Mouse (Mus musculus): Measurements from ENCODE around the gene Htr2b. TPM values are rescaled to one million over a fixed set of nuclear protein-coding genes. Genes with fewer than 3 reads are reported as not detected.

Htr2b gene
- polyA plus RNA-seq, 1 experiment from 2014 or later: 0.75 TPM

DNA sequence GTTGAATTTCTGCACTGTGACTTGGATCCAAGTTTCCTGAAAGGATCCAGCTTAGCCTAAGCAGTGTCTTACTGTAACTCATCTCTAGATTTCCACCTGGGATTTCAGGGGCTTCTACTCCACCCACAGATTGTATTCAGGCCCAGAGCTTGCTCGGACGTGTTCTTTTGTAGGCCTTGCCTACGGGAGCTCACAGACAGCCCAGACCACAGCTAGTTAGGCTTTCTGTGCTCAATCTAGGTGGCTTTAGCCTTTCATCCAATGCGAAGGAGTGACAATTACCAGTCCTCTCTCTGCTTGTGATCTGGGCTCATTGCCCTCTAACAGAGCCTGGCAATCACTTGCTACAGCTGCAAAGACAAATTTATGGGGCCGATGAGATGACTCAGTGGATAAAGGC, 34.5 kb upstream of the Htr2b start:
- H3K36me3 ChIP-seq (replicated peaks): peaks cover 6% of the 10 kb centered on the region
- WGBS: 87% methylated on average over 5 of the region's 5 CpGs

GRCm38 (mm10) chr1:86144001-86144944, 32.5 kb upstream of the Htr2b start:
- Histone ChIP-seq H3K9ac (no peak overlapping the region), H3K27ac (no peak overlapping the region), H3K36me3 (replicated peaks) (peaks cover 20% of the 10 kb centered on the region), H3K27me3 (no peaks in the 10 kb centered on the region), H3K9me3 (no peaks in the 10 kb centered on the region), H3K4me1 (no peaks in the 10 kb centered on the region), H3K4me2 (no peak overlapping the region), H3K4me3 (replicated peaks) (no peak overlapping the region)
- 77% methylated on average over 21 of the region's 21 CpGs for WGBS
- ATAC-seq (ENCODE audit: low FRiP score): no peak

More for the DNA sequence above, 34.5 kb upstream of the Htr2b start:
- no peak overlapping the region for H3K27ac ChIP-seq
- H3K4me1 ChIP-seq: no peaks in the 10 kb centered on the region
- H3K27me3 ChIP-seq: no peaks in the 10 kb centered on the region
- no peak overlapping the region for H3K4me3 ChIP-seq (replicated peaks)
- H3K9me3 ChIP-seq: no peaks in the 10 kb centered on the region
- no peak overlapping the region for H3K9ac ChIP-seq
- no peak for ATAC-seq (ENCODE audit: low FRiP score)
- no peak overlapping the region for H3K4me2 ChIP-seq

DNA sequence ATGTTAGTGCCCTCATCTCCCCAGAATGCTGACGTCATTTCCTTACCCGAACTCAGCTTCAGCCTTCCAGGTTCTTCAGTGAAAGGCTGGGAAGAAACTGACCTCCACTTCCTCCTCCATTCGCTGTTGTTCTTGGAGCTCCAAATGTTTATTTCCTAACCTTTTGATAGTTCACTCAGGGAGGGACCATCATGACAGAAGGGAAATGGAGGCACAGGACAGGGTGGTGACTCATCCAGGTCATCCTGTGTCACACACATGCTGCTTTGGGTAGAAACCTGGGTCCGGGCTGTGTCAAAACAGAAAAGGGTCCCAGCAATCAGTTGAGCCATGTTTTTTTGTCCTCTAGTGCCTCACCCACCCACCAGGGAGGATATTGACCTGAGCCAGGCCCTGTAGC, 31.4 kb upstream of the Htr2b start:
- H3K27me3 ChIP-seq: no peaks in the 10 kb centered on the region
- 87% methylated on average over 4 of the region's 4 CpGs for WGBS

DNA sequence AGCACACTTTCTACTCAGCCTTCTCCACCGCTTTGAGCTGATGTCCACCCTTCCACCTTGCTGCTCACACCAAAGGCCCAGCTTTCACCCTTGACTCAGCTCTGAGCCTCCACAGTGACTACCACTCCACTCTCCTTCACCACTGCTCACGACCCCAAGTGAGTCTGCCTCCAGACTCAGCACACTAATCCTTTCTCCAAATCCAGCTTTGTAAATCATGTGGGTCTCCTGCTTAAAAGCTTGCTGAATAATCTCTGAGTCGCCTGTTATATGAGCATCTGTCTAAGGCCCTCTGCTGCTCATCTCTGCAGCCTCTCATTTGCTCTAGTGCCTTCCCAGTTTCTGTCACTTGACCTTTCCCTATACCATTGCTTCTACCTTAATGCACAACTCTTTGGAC, 29.3 kb upstream of the Htr2b start:
- Histone ChIP-seq H3K4me2 (no peak overlapping the region), H3K4me3 (replicated peaks) (no peak overlapping the region), H3K4me1 (no peaks in the 10 kb centered on the region), H3K27me3 (no peaks in the 10 kb centered on the region), H3K36me3 (replicated peaks) (peaks cover 49% of the 10 kb centered on the region), H3K9ac (no peak overlapping the region), H3K9me3 (no peaks in the 10 kb centered on the region), H3K27ac (no peak overlapping the region)
- no peak for ATAC-seq (ENCODE audit: low FRiP score)
- WGBS: 88% methylated on average over 3 of the region's 3 CpGs

More for the DNA sequence above, 31.4 kb upstream of the Htr2b start:
- no peak overlapping the region for H3K9ac ChIP-seq
- no peaks in the 10 kb centered on the region for H3K4me1 ChIP-seq
- H3K27ac ChIP-seq: no peak overlapping the region
- H3K4me3 ChIP-seq (replicated peaks): no peak overlapping the region
- H3K9me3 ChIP-seq: no peaks in the 10 kb centered on the region
- no peak overlapping the region for H3K4me2 ChIP-seq
- H3K36me3 ChIP-seq (replicated peaks): peaks cover 32% of the 10 kb centered on the region
- ATAC-seq (ENCODE audit: low FRiP score): no peak

DNA sequence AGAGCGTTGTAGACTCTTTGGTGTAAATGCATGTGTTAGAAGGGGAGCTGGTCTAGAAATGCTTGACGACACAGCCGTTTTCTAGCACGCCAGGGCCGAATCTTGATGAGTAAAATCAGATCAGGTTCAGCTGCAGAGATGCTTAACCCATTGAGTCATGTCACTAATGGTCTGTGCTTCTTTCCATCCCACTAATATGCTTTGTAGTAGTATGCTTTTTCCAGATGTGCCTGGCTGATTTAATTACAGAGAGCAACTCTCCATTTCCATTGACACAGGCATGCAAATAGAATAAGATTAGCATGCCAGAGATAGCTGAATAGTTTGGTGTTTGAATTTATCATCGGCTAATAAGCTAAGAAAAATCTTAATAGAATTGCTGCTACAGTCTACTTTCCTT, 23.5 kb upstream of the Htr2b start:
- ATAC-seq (ENCODE audit: low FRiP score): no peak
- H3K9me3 ChIP-seq: no peaks in the 10 kb centered on the region
- no peaks in the 10 kb centered on the region for H3K4me1 ChIP-seq
- no peaks in the 10 kb centered on the region for H3K27me3 ChIP-seq
- no peak overlapping the region for H3K4me3 ChIP-seq (replicated peaks)
- WGBS: 94% methylated on average over 6 of the region's 6 CpGs
- H3K4me2 ChIP-seq: no peak overlapping the region
- H3K36me3 ChIP-seq (replicated peaks): peaks cover 80% of the 10 kb centered on the region
- no peak overlapping the region for H3K27ac ChIP-seq
- H3K9ac ChIP-seq: no peak overlapping the region

DNA sequence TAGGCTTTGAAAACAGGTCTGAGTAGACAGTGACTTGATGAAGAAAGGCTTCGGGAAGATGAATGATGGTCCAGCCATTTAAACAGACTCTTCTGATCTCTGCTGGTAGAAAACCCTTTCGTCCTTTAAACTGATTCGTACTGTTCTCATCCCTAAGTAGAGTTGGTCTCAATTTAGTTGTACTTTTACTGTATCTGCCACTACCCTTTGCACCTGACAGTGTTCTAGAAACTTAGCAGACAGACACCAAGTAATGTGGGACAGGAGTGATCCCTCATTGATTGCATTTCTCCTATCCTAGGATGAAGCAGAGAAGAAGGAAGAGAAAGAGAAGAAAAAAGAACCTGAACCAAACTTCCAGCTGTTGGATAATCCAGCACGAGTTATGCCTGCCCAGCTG, 21.6 kb upstream of the Htr2b start, which contains the start of gene Gm21972:
TSS of gene Gm21972 (plus strand) at position 301 of the 400 bp plus-strand sequence.
- Histone ChIP-seq H3K4me1 (no peaks in the 10 kb centered on the region), H3K27me3 (no peaks in the 10 kb centered on the region), H3K9me3 (no peaks in the 10 kb centered on the region), H3K4me2 (no peak within 1 kb of the TSS), H3K9ac (no peak within 1 kb of the TSS), H3K36me3 (replicated peaks) (peaks cover 80% of the 10 kb centered on the region), H3K27ac (no peak within 1 kb of the TSS), H3K4me3 (replicated peaks) (no peak within 1 kb of the TSS)
- ATAC-seq (ENCODE audit: low FRiP score): no peak
- WGBS: 97% methylated on average over 4 of the region's 4 CpGs

DNA sequence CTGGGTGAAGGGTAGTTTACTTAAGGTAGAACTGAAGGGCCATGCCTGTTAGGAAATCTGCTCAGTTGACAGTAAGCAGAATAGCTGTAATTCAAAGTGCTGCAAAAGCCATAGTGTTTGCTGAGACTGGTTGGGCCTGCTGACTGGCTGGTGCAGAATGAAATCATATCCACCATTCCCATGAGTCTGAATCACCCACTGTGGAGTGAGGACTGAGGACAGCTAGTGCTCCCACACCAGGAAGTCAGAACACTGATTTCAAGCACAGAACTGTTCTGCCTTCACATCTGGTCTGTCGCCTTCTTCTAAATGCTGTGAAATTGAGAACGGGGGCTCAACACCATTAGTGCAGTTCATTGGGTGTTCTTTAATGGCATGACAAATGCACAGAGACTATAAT, 14.3 kb upstream of the Htr2b start:
- H3K4me1 ChIP-seq: no peaks in the 10 kb centered on the region

GRCm38 (mm10) chr1:86119549-86119948, 7.8 kb upstream of the Htr2b start:
- H3K4me2 ChIP-seq: no peak overlapping the region
- no peak overlapping the region for H3K9ac ChIP-seq
- WGBS: 91% methylated on average over 4 of the region's 4 CpGs
- no peak overlapping the region for H3K4me3 ChIP-seq (replicated peaks)
- no peak for ATAC-seq (ENCODE audit: low FRiP score)
- H3K27ac ChIP-seq: no peak overlapping the region
- H3K4me1 ChIP-seq: no peaks in the 10 kb centered on the region
- no peaks in the 10 kb centered on the region for H3K27me3 ChIP-seq
- H3K36me3 ChIP-seq (replicated peaks): peaks cover 56% of the 10 kb centered on the region
- no peaks in the 10 kb centered on the region for H3K9me3 ChIP-seq

More for the DNA sequence above, 14.3 kb upstream of the Htr2b start:
- Histone ChIP-seq H3K36me3 (replicated peaks) (peaks cover 69% of the 10 kb centered on the region), H3K27ac (no peak overlapping the region), H3K27me3 (no peaks in the 10 kb centered on the region), H3K4me2 (no peak overlapping the region), H3K9me3 (no peaks in the 10 kb centered on the region), H3K9ac (no peak overlapping the region), H3K4me3 (replicated peaks) (no peak overlapping the region)
- 96% methylated on average over 2 of the region's 2 CpGs for WGBS
- ATAC-seq (ENCODE audit: low FRiP score): no peak

- H3K9me3 ChIP-seq: no peaks in the 10 kb centered on the region
- no peak overlapping the region for H3K27ac ChIP-seq
- no peak overlapping the region for H3K9ac ChIP-seq
- H3K27me3 ChIP-seq: no peaks in the 10 kb centered on the region
- no peaks in the 10 kb centered on the region; the same call in 1 of the 2 replicates for H3K4me1 ChIP-seq
- ATAC-seq (ENCODE audit: low FRiP score): no peak
- 97% methylated on average over 3 of the region's 3 CpGs for WGBS
- H3K36me3 ChIP-seq (replicated peaks): peaks cover 20% of the 10 kb centered on the region
- no peak overlapping the region for H3K4me2 ChIP-seq
- no peak overlapping the region for H3K4me3 ChIP-seq (replicated peaks)
Observed at GRCm38 (mm10) chr1:86114141-86114540, 2.4 kb upstream of the Htr2b start.

- WGBS: 100% methylated on average over 1 of the region's 1 CpGs
- H3K27ac ChIP-seq: no peak overlapping the region
- H3K36me3 ChIP-seq (replicated peaks): peaks cover 10% of the 10 kb centered on the region
- no peak overlapping the region for H3K4me2 ChIP-seq
- H3K9ac ChIP-seq: no peak overlapping the region
- H3K4me3 ChIP-seq (replicated peaks): no peak overlapping the region
- no peaks in the 10 kb centered on the region for H3K27me3 ChIP-seq
- no peaks in the 10 kb centered on the region for H3K9me3 ChIP-seq
- no peaks in the 10 kb centered on the region for H3K4me1 ChIP-seq
- no peak for ATAC-seq (ENCODE audit: low FRiP score)
Observed at GRCm38 (mm10) chr1:86105054-86105453, 6.7 kb downstream of the Htr2b start.

DNA sequence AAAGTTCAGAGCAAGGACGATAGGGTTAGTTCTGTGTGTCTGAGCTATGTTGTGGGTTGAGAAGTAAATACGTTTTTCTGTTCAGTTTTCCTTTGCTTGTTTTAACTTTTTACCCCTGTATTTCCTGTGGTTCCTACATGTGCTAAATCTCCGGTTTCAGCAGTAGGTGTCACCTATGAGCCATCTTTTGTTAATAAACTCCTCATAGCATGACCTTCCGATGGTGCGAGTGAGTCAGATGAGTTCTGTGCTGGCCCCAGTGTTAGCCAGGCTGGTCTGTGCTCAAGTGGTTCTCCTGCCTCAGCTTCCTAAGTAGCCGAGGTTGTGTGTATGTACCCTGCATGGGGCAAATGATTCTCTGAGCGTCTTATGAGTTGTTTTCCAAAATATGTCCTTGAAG, 17.4 kb downstream of the Htr2b start:
- WGBS: 87% methylated on average over 7 of the region's 7 CpGs
- no peak overlapping the region for H3K4me3 ChIP-seq (replicated peaks)

GRCm38 (mm10) chr1:86076565-86076964, 35.2 kb downstream of the Htr2b start:
- 96% methylated on average over 2 of the region's 2 CpGs for WGBS
- H3K27me3 ChIP-seq: no peaks in the 10 kb centered on the region
- ATAC-seq (ENCODE audit: low FRiP score): no peak
- H3K4me3 ChIP-seq (replicated peaks): no peak overlapping the region
- no peak overlapping the region for H3K9ac ChIP-seq
- H3K4me2 ChIP-seq: no peak overlapping the region
- no peaks in the 10 kb centered on the region for H3K9me3 ChIP-seq
- peaks cover 72% of the 10 kb centered on the region for H3K36me3 ChIP-seq (replicated peaks)
- no peaks in the 10 kb centered on the region for H3K4me1 ChIP-seq
- H3K27ac ChIP-seq: no peak overlapping the region

More for the DNA sequence above, 17.4 kb downstream of the Htr2b start:
- no peaks in the 10 kb centered on the region for H3K4me1 ChIP-seq
- peaks cover 63% of the 10 kb centered on the region for H3K36me3 ChIP-seq (replicated peaks)
- H3K27ac ChIP-seq: no peak overlapping the region
- H3K9me3 ChIP-seq: no peaks in the 10 kb centered on the region
- no peak overlapping the region for H3K9ac ChIP-seq
- ATAC-seq (ENCODE audit: low FRiP score): no peak
- H3K4me2 ChIP-seq: no peak overlapping the region
- no peaks in the 10 kb centered on the region for H3K27me3 ChIP-seq
